Mouse (Mus musculus) ES-E14 (cell line): ENCODE measurements around the gene Zfp239.

Experiments
- MAFK ChIP-seq: IDR thresholded peaks from 2 replicates; pipeline ENCODE4 v1.6.1; 2014; ENCODE audit warnings: mild to moderate bottlenecking, low read depth, low read length, inconsistent platforms; ENCODE audit not compliant: insufficient read depth
- ZC3H11A ChIP-seq: IDR thresholded peaks from 2 replicates; pipeline ENCODE4 v1.6.1; 2012; ENCODE audit warnings: low read depth, mild to moderate bottlenecking, inconsistent platforms, low read length, borderline replicate concordance

GRCm38 (mm10) chr6:117917576-117917975 lies 55.7 kb downstream of the Zfp239 start:
- TF ChIP-seq ZC3H11A (no peak), MAFK (no peak)
